Mouse (Mus musculus): ENCODE results near the gene Idua. TPM values are rescaled to one million over a fixed set of nuclear protein-coding genes. Genes with fewer than 3 reads are reported as not detected.
A peak's percentile ranks its signal among the peaks of the same experiment; 100 is the strongest.

The Idua gene
- polyA plus RNA-seq, 1 experiment: 12.4 TPM

DNA sequence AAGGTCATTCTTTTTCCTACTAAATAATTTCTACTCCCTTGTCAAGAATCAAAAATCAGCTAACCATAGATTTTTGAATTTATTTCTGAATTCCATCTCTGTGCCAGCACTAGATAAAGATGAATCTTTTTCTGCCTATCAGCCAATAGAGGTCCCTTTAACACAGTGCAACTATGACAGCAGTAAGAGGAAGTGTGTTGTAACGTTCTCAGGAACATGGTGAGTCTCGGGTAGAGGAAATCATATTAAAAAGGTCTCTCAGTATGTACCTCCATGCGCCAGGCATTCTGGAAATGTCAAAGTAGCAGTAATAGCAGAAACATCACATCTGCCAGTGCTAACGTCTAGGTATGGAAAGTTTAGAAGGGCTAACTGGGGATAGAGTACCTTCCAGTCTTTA lies 24.0 kb upstream of the Idua start:
- Histone ChIP-seq H3K4me3 (replicated peaks; ENCODE audit: control insufficient read depth, low read depth, low read length) (no peak overlapping the region), H3K4me1 (ENCODE audit: control insufficient read depth, insufficient read depth, low read length) (peaks cover 3% of the 10 kb centered on the region), H3K27ac (ENCODE audit: control insufficient read depth, insufficient read depth, low read depth, low read length, poor library complexity) (no peak overlapping the region)
- TF ChIP-seq CTCF (IDR thresholded peaks at IDR 0.05; ENCODE audit: control insufficient read depth, insufficient read depth, low read length) (no peak), POLR2A (IDR thresholded peaks at IDR 0.05; ENCODE audit: borderline replicate concordance, control insufficient read depth, low read depth, low read length) (no peak)
- WGBS: 18% methylated on average over 4 of the region's 4 CpGs

- no peaks in the 10 kb centered on the region for H3K4me1 ChIP-seq (ENCODE audit: control insufficient read depth, insufficient read depth, low read length)
- H3K27ac ChIP-seq (ENCODE audit: control insufficient read depth, insufficient read depth, low read depth, low read length, poor library complexity): no peak overlapping the region
- TF ChIP-seq CTCF (IDR thresholded peaks at IDR 0.05; ENCODE audit: control insufficient read depth, insufficient read depth, low read length): no peak
- TF ChIP-seq POLR2A (IDR thresholded peaks at IDR 0.05; ENCODE audit: borderline replicate concordance, control insufficient read depth, low read depth, low read length): no peak
- no peak overlapping the region for H3K4me3 ChIP-seq (replicated peaks; ENCODE audit: control insufficient read depth, low read depth, low read length)
- 79% methylated on average over 2 of the region's 2 CpGs for WGBS
These were observed 16.5 kb upstream of the Idua start for GRCm38 (mm10) chr5:108643674-108644073.

- TF ChIP-seq POLR2A (IDR thresholded peaks at IDR 0.05; ENCODE audit: borderline replicate concordance, control insufficient read depth, low read depth, low read length): no peak
- 0 out of 2 replicates have a peak, but pooled peaks have one; percentile 4 for TF ChIP-seq CTCF (IDR thresholded peaks at IDR 0.05; ENCODE audit: control insufficient read depth, insufficient read depth, low read length)
- no peak overlapping the region for H3K4me3 ChIP-seq (replicated peaks; ENCODE audit: control insufficient read depth, low read depth, low read length)
- H3K4me1 ChIP-seq (ENCODE audit: control insufficient read depth, insufficient read depth, low read length): no peaks in the 10 kb centered on the region
- WGBS: 76% methylated on average over 9 of the region's 9 CpGs
- no peak overlapping the region for H3K27ac ChIP-seq (ENCODE audit: control insufficient read depth, insufficient read depth, low read depth, low read length, poor library complexity)
These were observed 14.3 kb upstream of the Idua start for GRCm38 (mm10) chr5:108645651-108646342.

DNA sequence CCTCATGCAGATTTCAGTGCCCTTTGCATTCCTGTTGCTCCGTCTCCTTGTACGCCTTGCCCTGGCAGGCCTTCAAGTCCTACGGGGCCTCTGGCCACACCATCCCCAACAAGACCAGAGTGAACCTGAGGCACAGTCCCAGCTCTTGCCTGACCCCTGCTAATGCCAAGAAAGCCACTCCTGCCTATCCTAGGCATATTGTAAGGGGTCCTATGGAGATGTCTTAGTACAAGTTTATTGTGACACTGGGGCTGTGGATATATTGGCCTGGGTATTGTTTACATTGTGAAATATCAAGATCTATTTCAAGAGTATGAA lies 13.8 kb upstream of the Idua start:
- WGBS: 95% methylated on average over 3 of the region's 3 CpGs
- H3K4me3 ChIP-seq (replicated peaks; ENCODE audit: control insufficient read depth, low read depth, low read length): no peak overlapping the region
- no peak overlapping the region for H3K27ac ChIP-seq (ENCODE audit: control insufficient read depth, insufficient read depth, low read depth, low read length, poor library complexity)
- no peaks in the 10 kb centered on the region for H3K4me1 ChIP-seq (ENCODE audit: control insufficient read depth, insufficient read depth, low read length)
- TF ChIP-seq CTCF (IDR thresholded peaks at IDR 0.05; ENCODE audit: control insufficient read depth, insufficient read depth, low read length) (no peak), POLR2A (IDR thresholded peaks at IDR 0.05; ENCODE audit: borderline replicate concordance, control insufficient read depth, low read depth, low read length) (no peak)

GRCm38 (mm10) chr5:108647311-108647710 lies 12.8 kb upstream of the Idua start:
- Histone ChIP-seq H3K27ac (ENCODE audit: control insufficient read depth, insufficient read depth, low read depth, low read length, poor library complexity) (no peak overlapping the region), H3K4me3 (replicated peaks; ENCODE audit: control insufficient read depth, low read depth, low read length) (no peak overlapping the region), H3K4me1 (ENCODE audit: control insufficient read depth, insufficient read depth, low read length) (no peaks in the 10 kb centered on the region)
- 85% methylated on average over 2 of the region's 2 CpGs for WGBS
- TF ChIP-seq CTCF (IDR thresholded peaks at IDR 0.05; ENCODE audit: control insufficient read depth, insufficient read depth, low read length) (no peak), POLR2A (IDR thresholded peaks at IDR 0.05; ENCODE audit: borderline replicate concordance, control insufficient read depth, low read depth, low read length) (no peak)

- Histone ChIP-seq H3K4me1 (ENCODE audit: control insufficient read depth, insufficient read depth, low read length) (no peaks in the 10 kb centered on the region), H3K4me3 (replicated peaks; ENCODE audit: control insufficient read depth, low read depth, low read length) (no peak overlapping the region), H3K27ac (ENCODE audit: control insufficient read depth, insufficient read depth, low read depth, low read length, poor library complexity) (no peak overlapping the region)
- TF ChIP-seq POLR2A (IDR thresholded peaks at IDR 0.05; ENCODE audit: borderline replicate concordance, control insufficient read depth, low read depth, low read length) (no peak), CTCF (IDR thresholded peaks at IDR 0.05; ENCODE audit: control insufficient read depth, insufficient read depth, low read length) (no peak)
- WGBS: 84% methylated on average over 2 of the region's 2 CpGs
These were observed 12.2 kb upstream of the Idua start for GRCm38 (mm10) chr5:108647820-108648465.

GRCm38 (mm10) chr5:108648937-108649576 lies 11.1 kb upstream of the Idua start:
- Histone ChIP-seq H3K27ac (ENCODE audit: control insufficient read depth, insufficient read depth, low read depth, low read length, poor library complexity) (no peak overlapping the region), H3K4me1 (ENCODE audit: control insufficient read depth, insufficient read depth, low read length) (no peaks in the 10 kb centered on the region), H3K4me3 (replicated peaks; ENCODE audit: control insufficient read depth, low read depth, low read length) (no peak overlapping the region)
- TF ChIP-seq POLR2A (IDR thresholded peaks at IDR 0.05; ENCODE audit: borderline replicate concordance, control insufficient read depth, low read depth, low read length): no peak
- no peak for TF ChIP-seq CTCF (IDR thresholded peaks at IDR 0.05; ENCODE audit: control insufficient read depth, insufficient read depth, low read length)
- 89% methylated on average over 11 of the region's 11 CpGs for WGBS

DNA sequence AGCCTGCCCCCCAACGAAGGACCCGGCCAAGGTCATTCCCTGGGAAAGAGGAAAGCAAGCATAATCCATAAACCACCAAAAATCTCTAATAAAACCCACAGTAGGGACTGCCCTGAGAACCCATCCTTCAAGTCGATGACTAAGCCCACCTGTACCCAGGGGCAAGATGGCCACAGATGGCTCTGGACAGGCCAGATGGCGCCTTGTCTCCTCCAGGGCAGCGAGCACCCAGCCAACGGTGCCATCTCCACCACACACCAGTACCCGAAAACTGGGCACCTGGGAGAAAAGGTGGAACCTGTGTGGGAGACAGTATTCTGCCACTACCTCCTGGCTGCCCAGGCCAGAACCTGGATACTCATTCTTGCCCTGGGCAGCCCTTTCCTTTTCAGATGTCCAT lies 9.8 kb upstream of the Idua start:
- TF ChIP-seq CTCF (IDR thresholded peaks at IDR 0.05; ENCODE audit: control insufficient read depth, insufficient read depth, low read length) (no peak), POLR2A (IDR thresholded peaks at IDR 0.05; ENCODE audit: borderline replicate concordance, control insufficient read depth, low read depth, low read length) (no peak)
- Histone ChIP-seq H3K4me1 (ENCODE audit: control insufficient read depth, insufficient read depth, low read length) (no peaks in the 10 kb centered on the region), H3K4me3 (replicated peaks; ENCODE audit: control insufficient read depth, low read depth, low read length) (no peak overlapping the region), H3K27ac (ENCODE audit: control insufficient read depth, insufficient read depth, low read depth, low read length, poor library complexity) (no peak overlapping the region)
- WGBS: 82% methylated on average over 7 of the region's 7 CpGs

Measured in bone marrow, adult 2 months (tissue).